Mouse (Mus musculus): Measurements from ENCODE around the gene Prdm11. TPM values are rescaled to one million over a fixed set of nuclear protein-coding genes. Genes with fewer than 3 reads are reported as not detected.

The Prdm11 gene
- total and polyA plus RNA-seq, 2 experiments: 0.46 to 0.73 TPM

GRCm38 (mm10) chr2:93048601-93049323, 2.8 kb upstream of the Prdm11 start:
- no peak for TF ChIP-seq POLR2A (IDR thresholded peaks at IDR 0.05; ENCODE audit: extremely low read depth, insufficient read depth, low read length)
- TF ChIP-seq CTCF (IDR thresholded peaks at IDR 0.05; ENCODE audit: low read depth, low read length): no peak
- WGBS: 35% methylated on average over 6 of the region's 6 CpGs
- Histone ChIP-seq H3K79me2 (ENCODE audit: control insufficient read depth, insufficient read depth, low read length) (no peaks in the 10 kb centered on the region), H3K27ac (replicated peaks; ENCODE audit: insufficient read depth, low read depth, low read length) (no peak overlapping the region), H3K4me3 (ENCODE audit: insufficient read depth, low read depth, low read length) (no peak overlapping the region), H3K4me1 (ENCODE audit: control insufficient read depth, insufficient read depth, low read length) (peaks cover 2% of the 10 kb centered on the region), H3K27me3 (ENCODE audit: control insufficient read depth, insufficient read depth, low read length) (no peaks in the 10 kb centered on the region), H3K9ac (ENCODE audit: low read depth, low read length) (no peak overlapping the region), H3K36me3 (ENCODE audit: control insufficient read depth, insufficient read depth, low read length) (no peaks in the 10 kb centered on the region)
- peak; percentile 73 for DNase-seq (ENCODE audit: extremely low read depth, low read depth, low spot score)

GRCm38 (mm10) chr2:93047491-93048050, 1.6 kb upstream of the Prdm11 start:
- H3K4me3 ChIP-seq (ENCODE audit: insufficient read depth, low read depth, low read length): no peak overlapping the region
- peaks cover 2% of the 10 kb centered on the region for H3K4me1 ChIP-seq (ENCODE audit: control insufficient read depth, insufficient read depth, low read length)
- TF ChIP-seq POLR2A (IDR thresholded peaks at IDR 0.05; ENCODE audit: extremely low read depth, insufficient read depth, low read length): no peak
- no peak for TF ChIP-seq CTCF (IDR thresholded peaks at IDR 0.05; ENCODE audit: low read depth, low read length)
- no peaks in the 10 kb centered on the region for H3K27me3 ChIP-seq (ENCODE audit: control insufficient read depth, insufficient read depth, low read length)
- no peaks in the 10 kb centered on the region for H3K36me3 ChIP-seq (ENCODE audit: control insufficient read depth, insufficient read depth, low read length)
- WGBS: 88% methylated on average over 7 of the region's 7 CpGs
- H3K79me2 ChIP-seq (ENCODE audit: control insufficient read depth, insufficient read depth, low read length): no peaks in the 10 kb centered on the region
- no peak for DNase-seq (ENCODE audit: extremely low read depth, low read depth, low spot score)
- no peak overlapping the region for H3K27ac ChIP-seq (replicated peaks; ENCODE audit: insufficient read depth, low read depth, low read length)
- no peak overlapping the region for H3K9ac ChIP-seq (ENCODE audit: low read depth, low read length)

GRCm38 (mm10) chr2:93047036-93047435, 1.1 kb upstream of the Prdm11 start:
- Histone ChIP-seq H3K79me2 (ENCODE audit: control insufficient read depth, insufficient read depth, low read length) (no peaks in the 10 kb centered on the region), H3K4me1 (ENCODE audit: control insufficient read depth, insufficient read depth, low read length) (peaks cover 2% of the 10 kb centered on the region), H3K4me3 (ENCODE audit: insufficient read depth, low read depth, low read length) (no peak overlapping the region), H3K36me3 (ENCODE audit: control insufficient read depth, insufficient read depth, low read length) (no peaks in the 10 kb centered on the region), H3K9ac (ENCODE audit: low read depth, low read length) (no peak overlapping the region), H3K27me3 (ENCODE audit: control insufficient read depth, insufficient read depth, low read length) (no peaks in the 10 kb centered on the region), H3K27ac (replicated peaks; ENCODE audit: insufficient read depth, low read depth, low read length) (no peak overlapping the region)
- WGBS: 86% methylated on average over 6 of the region's 6 CpGs
- TF ChIP-seq POLR2A (IDR thresholded peaks at IDR 0.05; ENCODE audit: extremely low read depth, insufficient read depth, low read length) (no peak), CTCF (IDR thresholded peaks at IDR 0.05; ENCODE audit: low read depth, low read length) (no peak)
- no peak for DNase-seq (ENCODE audit: extremely low read depth, low read depth, low spot score)

GRCm38 (mm10) chr2:93046509-93046835, 505 bp upstream of the Prdm11 start:
- no peaks in the 10 kb centered on the region for H3K27me3 ChIP-seq (ENCODE audit: control insufficient read depth, insufficient read depth, low read length)
- peak; percentile 44 for DNase-seq (ENCODE audit: extremely low read depth, low read depth, low spot score)
- H3K36me3 ChIP-seq (ENCODE audit: control insufficient read depth, insufficient read depth, low read length): no peaks in the 10 kb centered on the region
- H3K9ac ChIP-seq (ENCODE audit: low read depth, low read length): peak overlapping the region; percentile 98; the same call in 1 of the 2 replicates
- H3K4me3 ChIP-seq (ENCODE audit: insufficient read depth, low read depth, low read length): peak overlapping the region; percentile 93; the same call in 1 of the 2 replicates
- 4% methylated on average over 5 of the region's 5 CpGs for WGBS
- no peak for TF ChIP-seq POLR2A (IDR thresholded peaks at IDR 0.05; ENCODE audit: extremely low read depth, insufficient read depth, low read length)
- H3K27ac ChIP-seq (replicated peaks; ENCODE audit: insufficient read depth, low read depth, low read length): no peak overlapping the region
- peaks cover 2% of the 10 kb centered on the region for H3K4me1 ChIP-seq (ENCODE audit: control insufficient read depth, insufficient read depth, low read length)
- H3K79me2 ChIP-seq (ENCODE audit: control insufficient read depth, insufficient read depth, low read length): no peaks in the 10 kb centered on the region

- Histone ChIP-seq H3K27ac (replicated peaks; ENCODE audit: insufficient read depth, low read depth, low read length) (peak overlapping the region; percentile 55), H3K4me3 (ENCODE audit: insufficient read depth, low read depth, low read length) (peak overlapping the region; percentile 93), H3K27me3 (ENCODE audit: control insufficient read depth, insufficient read depth, low read length) (no peaks in the 10 kb centered on the region), H3K4me1 (ENCODE audit: control insufficient read depth, insufficient read depth, low read length) (peaks cover 2% of the 10 kb centered on the region), H3K36me3 (ENCODE audit: control insufficient read depth, insufficient read depth, low read length) (no peaks in the 10 kb centered on the region), H3K79me2 (ENCODE audit: control insufficient read depth, insufficient read depth, low read length) (no peaks in the 10 kb centered on the region), H3K9ac (ENCODE audit: low read depth, low read length) (peak overlapping the region; percentile 98)
- TF ChIP-seq POLR2A (IDR thresholded peaks at IDR 0.05; ENCODE audit: extremely low read depth, insufficient read depth, low read length): peak; percentile 73; the same call in 1 of the 2 replicates
- no peak for TF ChIP-seq CTCF (IDR thresholded peaks at IDR 0.05; ENCODE audit: low read depth, low read length)
- WGBS: under 1% methylated on average over 53 of the region's 55 CpGs
- DNase-seq (ENCODE audit: extremely low read depth, low read depth, low spot score): peak; percentile 75
Observed at GRCm38 (mm10) chr2:93045129-93045817, 694 bp downstream of the Prdm11 start.
